Mouse (Mus musculus): Measurements from ENCODE around the gene Tinag. TPM values are rescaled to one million over a fixed set of nuclear protein-coding genes. Genes with fewer than 3 reads are reported as not detected.

Tinag gene
- polyA plus RNA-seq, 1 experiment from 2014 or later, result not detected

DNA sequence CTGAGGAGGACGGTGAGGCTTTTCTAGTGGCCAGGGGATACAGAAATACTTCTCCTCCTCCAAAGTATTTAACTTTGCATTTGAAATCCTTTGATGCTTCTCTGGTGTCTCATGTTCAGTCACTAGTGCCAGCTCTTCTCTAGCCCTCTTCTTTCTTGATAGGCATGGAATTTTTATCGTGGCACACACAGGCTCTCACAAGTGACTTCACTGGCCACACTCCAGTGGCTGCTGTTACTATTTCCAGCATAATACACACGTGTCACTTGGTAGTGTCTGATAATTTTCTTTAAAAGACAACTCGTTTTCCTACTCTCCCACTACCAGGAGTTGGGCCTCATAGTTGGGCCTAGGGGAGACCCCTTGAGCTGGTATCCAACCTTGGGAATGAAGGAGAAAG, 26.7 kb downstream of the Tinag start:
- DNase-seq (no peak), ATAC-seq (ENCODE audit: low read depth) (no peak)
- Histone ChIP-seq H3K9me3 (replicated peaks) (no peaks in the 10 kb centered on the region), H3K27me3 (no peaks in the 10 kb centered on the region), H3K4me3 (replicated peaks) (no peak overlapping the region), H3K4me1 (replicated peaks) (no peaks in the 10 kb centered on the region), H3K36me3 (no peaks in the 10 kb centered on the region), H3K9ac (no peak overlapping the region), H3K4me2 (no peak overlapping the region), H3K27ac (no peak overlapping the region)
- whole genome bisulfite sequencing (ENCODE audit: insufficient replicate concordance), result 46% methylated on average over 4 of the region's 4 CpGs

GRCm38 (mm10) chr9:76996021-76996420, 49.6 kb downstream of the Tinag start:
- DNase-seq (no peak), ATAC-seq (ENCODE audit: low read depth) (no peak)
- Histone ChIP-seq H3K9ac (no peak overlapping the region), H3K4me3 (replicated peaks) (no peak overlapping the region), H3K27me3 (no peaks in the 10 kb centered on the region), H3K27ac (no peak overlapping the region), H3K9me3 (replicated peaks) (no peaks in the 10 kb centered on the region), H3K36me3 (no peaks in the 10 kb centered on the region), H3K4me1 (replicated peaks) (no peaks in the 10 kb centered on the region), H3K4me2 (no peak overlapping the region)
- 55% methylated on average over 1 of the region's 1 CpGs for WGBS (ENCODE audit: insufficient replicate concordance)

GRCm38 (mm10) chr9:76989946-76990345, 55.6 kb downstream of the Tinag start:
- H3K27me3 ChIP-seq, result no peaks in the 10 kb centered on the region
- no peaks in the 10 kb centered on the region for H3K9me3 ChIP-seq (replicated peaks)
- no peak overlapping the region for H3K9ac ChIP-seq
- H3K27ac ChIP-seq, result no peak overlapping the region
- no peaks in the 10 kb centered on the region for H3K36me3 ChIP-seq
- H3K4me3 ChIP-seq (replicated peaks), result no peak overlapping the region
- H3K4me1 ChIP-seq (replicated peaks), result no peaks in the 10 kb centered on the region
- ATAC-seq (ENCODE audit: low read depth) (no peak), DNase-seq (no peak)
- no peak overlapping the region for H3K4me2 ChIP-seq

DNA sequence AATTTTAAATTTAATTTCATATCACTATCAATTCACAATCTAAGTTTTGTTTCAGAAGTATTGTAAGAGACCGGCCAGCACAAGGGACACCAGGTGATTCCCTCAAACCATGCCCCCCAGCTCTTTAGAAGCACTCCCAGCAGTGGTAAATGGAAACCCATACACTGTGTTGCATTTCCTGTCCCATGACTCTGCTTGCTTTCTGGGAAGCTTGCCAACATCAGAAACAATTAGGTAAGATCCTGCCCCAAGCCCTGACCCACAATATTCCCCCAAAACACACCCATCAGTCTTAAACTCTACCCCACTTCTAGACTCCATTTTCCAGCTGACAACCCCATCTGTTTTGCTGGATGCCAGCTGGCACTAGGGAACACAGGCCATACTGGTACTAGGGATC, 110.8 kb downstream of the Tinag start:
- H3K4me2 ChIP-seq, result no peak overlapping the region
- no peak for DNase-seq
- H3K9me3 ChIP-seq (replicated peaks), result no peaks in the 10 kb centered on the region
- no peak overlapping the region for H3K27ac ChIP-seq
- H3K36me3 ChIP-seq, result no peaks in the 10 kb centered on the region
- no peaks in the 10 kb centered on the region for H3K27me3 ChIP-seq
- H3K9ac ChIP-seq, result no peak overlapping the region
- no peaks in the 10 kb centered on the region for H3K4me1 ChIP-seq (replicated peaks)
- WGBS (ENCODE audit: insufficient replicate concordance), result 67% methylated on average over 1 of the region's 1 CpGs
- H3K4me3 ChIP-seq (replicated peaks), result no peak overlapping the region
- no peak for ATAC-seq (ENCODE audit: low read depth)

DNA sequence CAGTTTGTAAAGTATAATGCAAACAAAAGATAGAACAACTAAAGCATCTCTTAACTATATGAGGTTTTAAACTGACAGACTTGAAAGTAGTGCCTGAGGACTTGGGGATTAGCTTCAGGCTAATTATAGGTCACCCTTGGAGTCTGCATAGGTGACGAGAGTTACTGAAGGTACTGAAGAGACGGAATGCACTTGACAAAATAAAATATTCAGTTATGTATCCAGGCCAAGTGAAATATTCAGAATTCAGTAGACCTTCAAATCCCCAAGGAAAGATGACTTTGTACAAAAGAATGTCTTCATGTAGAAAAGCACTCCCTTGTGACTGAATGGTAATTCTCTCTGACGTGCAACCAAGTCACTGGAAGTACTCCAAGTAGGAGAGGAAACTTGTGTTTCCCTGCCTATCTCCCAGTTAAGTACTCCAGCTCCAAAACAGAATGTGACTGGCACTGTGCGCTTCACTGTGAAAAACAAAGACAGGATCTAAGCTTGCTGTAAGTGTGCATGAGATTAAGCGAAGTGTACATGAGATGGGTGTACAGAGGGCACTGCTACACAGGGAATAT, 130.4 kb downstream of the Tinag start:
- no peak for DNase-seq

More for the DNA sequence above, 130.4 kb downstream of the Tinag start:
- no peaks in the 10 kb centered on the region for H3K27me3 ChIP-seq
- no peak overlapping the region for H3K4me2 ChIP-seq
- no peaks in the 10 kb centered on the region for H3K9me3 ChIP-seq (replicated peaks)
- no peak overlapping the region for H3K4me3 ChIP-seq (replicated peaks)
- no peak overlapping the region for H3K9ac ChIP-seq
- no peaks in the 10 kb centered on the region for H3K36me3 ChIP-seq
- H3K4me1 ChIP-seq (replicated peaks), result no peaks in the 10 kb centered on the region
- no peak overlapping the region for H3K27ac ChIP-seq
- no peak for ATAC-seq (ENCODE audit: low read depth)
- WGBS (ENCODE audit: insufficient replicate concordance), result 63% methylated on average over 5 of the region's 5 CpGs
